Mouse (Mus musculus) lung, adult 2 months (tissue): ENCODE measurements around the gene Rras.

Experiments used
- CTCF ChIP-seq: fragments of 200-500 bp; IDR thresholded peaks from 2 replicates; pipeline ENCODE4 v1.5.1; 2011; ENCODE audit warnings: mild to moderate bottlenecking, low read length, control low read depth; ENCODE audit not compliant: insufficient read depth
- POLR2A ChIP-seq: fragments of 200-500 bp; IDR thresholded peaks from 2 replicates; pipeline ENCODE4 v1.6.1; 2011; ENCODE audit warnings: low read depth, mild to moderate bottlenecking, control low read depth, low read length, borderline replicate concordance; ENCODE audit errors: extremely low read depth

DNA sequence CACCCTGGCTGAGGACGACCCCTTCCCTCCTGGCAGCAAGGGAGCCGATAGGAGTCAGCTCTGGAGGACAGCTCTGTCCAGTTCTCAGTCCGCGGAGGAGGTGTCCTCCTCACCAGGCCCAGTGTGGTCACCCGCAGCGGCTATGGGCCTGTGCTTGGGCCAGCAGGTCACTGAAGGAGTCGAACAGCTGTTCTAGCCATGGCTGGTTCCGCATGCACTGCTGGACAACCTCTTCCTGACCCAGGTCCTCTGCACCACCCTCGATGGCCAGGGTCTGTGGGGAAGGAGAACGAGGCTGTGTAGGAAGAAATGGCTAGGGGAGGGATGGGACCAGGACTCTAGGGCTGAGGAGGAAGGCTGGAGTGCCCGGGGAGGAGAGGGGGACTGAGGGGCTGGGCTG lies 10.6 kb downstream of the Rras start:
- TF ChIP-seq CTCF (no peak), POLR2A (no peak)
